Mouse (Mus musculus): ENCODE measurements around the gene Spdye4b. TPM values are rescaled to one million over a fixed set of nuclear protein-coding genes. Genes with fewer than 3 reads are reported as not detected.

The Spdye4b gene
- total RNA-seq, 2 experiments from 2014 or later = not detected

DNA sequence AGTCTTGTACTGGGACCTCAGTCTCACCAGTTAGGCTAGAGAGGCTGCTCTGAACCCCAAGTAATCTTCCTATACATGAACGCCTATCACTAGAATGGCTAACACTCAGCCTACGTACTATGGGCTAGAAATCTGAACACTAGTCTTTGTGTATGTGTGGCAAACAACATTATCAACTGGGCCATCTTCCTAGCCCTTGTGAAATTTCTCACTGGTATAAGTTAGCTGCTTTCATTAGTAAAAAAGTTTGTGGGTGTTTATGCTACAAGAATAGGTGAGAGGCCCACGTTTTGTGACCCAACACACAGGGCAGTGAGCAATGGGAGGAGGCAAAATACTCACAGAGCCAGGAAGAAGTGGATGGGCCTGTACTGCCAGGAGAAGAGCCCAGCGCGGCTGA, 40.2 kb downstream of the Spdye4b start:
- no peak for DNase-seq

- DNase-seq = no peak
Observed at GRCm38 (mm10) chr5:143222287-143222686, 41.5 kb downstream of the Spdye4b start.

- DNase-seq = no peak
Observed at GRCm38 (mm10) chr5:143226790-143227189, 46.0 kb downstream of the Spdye4b start, which contains the start of gene Spdye4a. Gene Spdye4a, minus strand, starts transcription at chr5:143226890.

DNA sequence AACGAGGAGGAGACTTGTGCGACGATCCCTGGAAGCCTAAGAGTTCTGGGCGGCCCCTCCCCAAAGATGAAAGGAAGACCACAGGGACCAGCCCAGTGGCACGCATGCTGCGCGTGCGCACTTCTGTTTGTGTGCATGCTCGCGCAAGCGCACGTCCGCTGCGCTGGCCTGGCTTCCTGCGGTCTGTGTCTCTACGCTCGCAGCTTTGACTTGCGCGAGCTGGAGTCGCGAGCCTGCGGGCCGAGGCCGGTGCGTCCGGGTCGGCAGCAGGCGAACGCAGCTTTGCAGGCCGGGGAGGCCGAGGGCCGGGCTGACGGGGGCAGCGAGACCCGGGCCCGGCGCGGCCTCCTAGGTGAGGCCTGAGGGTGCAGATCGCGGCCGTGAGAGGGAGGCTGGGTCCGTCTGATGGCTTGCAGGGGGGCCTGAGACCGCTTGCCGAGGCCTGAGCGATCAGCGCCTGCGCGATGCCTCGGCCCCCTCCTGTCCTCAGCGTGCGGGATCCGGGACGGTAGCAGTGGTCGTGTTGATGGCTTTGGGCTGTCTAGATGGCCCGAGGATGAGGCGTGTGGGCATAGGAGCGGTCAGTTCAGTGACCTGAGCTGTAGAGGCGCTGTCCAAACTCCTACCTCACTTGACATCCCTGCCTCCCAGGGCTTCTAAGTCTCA, 54.3 kb downstream of the Spdye4b start, which contains the start of gene Zfp12:
Gene Zfp12 (plus strand): TSS at position 136 of the 666 bp plus-strand sequence.
- DNase-seq = peak; percentile 88

DNA sequence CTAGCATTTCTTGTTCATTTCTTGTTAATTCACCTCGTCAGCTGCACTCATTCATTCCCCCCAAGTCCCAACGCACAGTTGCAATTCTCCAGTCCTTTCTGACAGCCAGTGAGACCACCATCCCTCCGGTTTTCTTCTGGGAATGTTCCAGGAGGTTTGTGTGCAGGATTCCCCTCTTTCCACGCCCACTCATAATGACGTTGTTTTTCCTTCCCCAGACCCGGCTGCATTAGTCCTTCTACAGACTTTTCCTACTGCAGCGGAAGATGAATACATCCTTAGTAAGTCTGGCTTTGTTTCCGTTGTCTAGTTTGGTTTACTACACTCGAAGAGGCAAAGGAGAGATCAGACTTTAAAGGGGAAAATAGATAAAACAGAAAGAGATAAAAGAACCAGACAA, 55.2 kb downstream of the Spdye4b start:
- no peak for DNase-seq

DNA sequence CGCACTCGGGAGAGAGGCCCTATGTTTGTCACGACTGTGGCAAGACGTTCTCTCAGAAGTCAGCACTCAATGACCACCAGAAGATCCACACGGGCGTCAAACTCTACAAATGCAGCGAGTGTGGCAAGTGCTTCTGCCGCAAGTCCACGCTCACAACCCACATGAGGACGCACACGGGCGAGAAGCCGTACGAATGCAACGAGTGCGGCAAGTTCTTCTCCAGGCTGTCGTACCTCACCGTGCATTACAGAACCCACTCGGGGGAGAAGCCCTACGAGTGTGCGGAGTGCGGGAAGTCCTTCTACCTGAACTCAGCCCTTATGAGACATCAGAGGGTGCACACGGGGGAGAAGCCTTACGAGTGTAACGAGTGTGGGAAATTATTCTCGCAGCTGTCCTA, 64.1 kb downstream of the Spdye4b start:
- no peak for DNase-seq

GRCm38 (mm10) chr5:143252039-143252438, 71.2 kb downstream of the Spdye4b start:
- no peak for DNase-seq

DNA sequence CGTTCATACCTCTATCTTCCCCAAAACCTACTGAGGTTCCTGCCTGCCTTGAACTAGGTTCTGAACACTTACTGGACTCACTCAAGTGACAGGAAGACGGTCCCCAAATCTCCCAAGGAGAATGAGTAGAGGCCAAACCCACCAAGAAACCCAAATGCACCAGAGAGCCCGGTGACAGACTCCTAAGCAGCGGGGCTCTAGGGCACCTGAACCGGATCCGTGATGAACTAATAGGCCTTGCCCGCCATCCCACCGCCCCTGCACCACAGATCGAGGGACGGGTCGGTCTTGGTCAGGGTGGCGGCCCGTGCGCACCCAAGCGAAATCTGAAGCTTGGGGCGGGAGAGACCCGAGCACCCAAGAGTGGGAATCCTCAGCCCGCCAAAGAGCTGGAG, 72.0 kb downstream of the Spdye4b start:
- DNase-seq = no peak

- DNase-seq = peak; percentile 20
Observed at GRCm38 (mm10) chr5:143253186-143253880, 72.5 kb downstream of the Spdye4b start.

- DNase-seq = peak; percentile 16
Observed at GRCm38 (mm10) chr5:143253881-143254486, 73.2 kb downstream of the Spdye4b start.

Small RNAs within 50 kb of the gene (microRNA-seq; reads per million reads assigned to microRNA genes)
- gene Gm44405 = 0 reads per million in 2 experiments

Other genes starting within 250 kb of the Spdye4b start
- 100 to 1,000 TPM in 1 of 2 experiments, 10 to 100 TPM in 1; 94.0 to 121 TPM for gene Fscn1, start 220.7 kb upstream of the Spdye4b start, total RNA-seq (2021)
- gene Rnf216, start 68.0 kb upstream of the Spdye4b start, total RNA-seq (2021) = 10 to 100 TPM; 22.1 to 25.9 TPM
- not detected for gene Olfr718-ps1, start 33.4 kb upstream of the Spdye4b start, total RNA-seq (2021)
- gene Rbak, start 242 bp upstream of the Spdye4b start, total RNA-seq (2021) = 1 to 10 TPM; 6.9 to 8.6 TPM
- gene Spdye4a, start 45.9 kb downstream of the Spdye4b start, total RNA-seq (2021) = not detected
- 10 to 100 TPM; 10.5 to 11.6 TPM for gene Zfp12, start 54.1 kb downstream of the Spdye4b start, total RNA-seq (2021)
- 1 to 10 TPM; 4.4 to 4.5 TPM for gene Zfp316, start 89.0 kb downstream of the Spdye4b start, total RNA-seq (2021)
- under 1 TPM; 0.66 to 0.75 TPM for gene Zfp853, start 112.6 kb downstream of the Spdye4b start, total RNA-seq (2021)
- 10 to 100 TPM; 10.6 to 11.6 TPM for gene E130309D02Rik, start 134.3 kb downstream of the Spdye4b start, total RNA-seq (2021)
- 10 to 100 TPM; 35.0 to 37.5 TPM for gene Zdhhc4, start 148.2 kb downstream of the Spdye4b start, total RNA-seq (2021)
- under 1 TPM; 0.05 to 0.11 TPM for gene Grid2ip, start 176.3 kb downstream of the Spdye4b start, total RNA-seq (2021)
- gene Kdelr2, start 222.8 kb downstream of the Spdye4b start, total RNA-seq (2021) = 100 to 1,000 TPM in 1 of 2 experiments, 10 to 100 TPM in 1; 89.0 to 110 TPM

Data from gastrocnemius, postnatal 10 days (tissue).